ENCODE assay signal across 9 mouse cellular contexts in genomic region chr9:30919686-30920085, GRCm38 (mm10). TPM values are rescaled to one million over a fixed set of nuclear protein-coding genes. Genes with fewer than 3 reads are reported as not detected.
DNase-seq lines count a peak whose midpoint lies in the region; ATAC-seq and TF ChIP-seq lines count a peak whose summit lies in the region.
"Had no signal": no experiment of that assay in that cellular context is flagged by ENCODE, and none has a peak within 500 bp of the region (broad histone marks: within the 10 kb centered on the region; RNA-seq: fewer than 3 reads in every experiment).

No protein-coding gene starts in this region.

- no peaks in the 10 kb centered on the region for H3K9me3 ChIP-seq in heart, postnatal 0 days (replicated peaks; ENCODE audit: control insufficient read depth, low read length)
- H3K9me3 ChIP-seq in neural tube, embryonic 13.5 days: no peaks in the 10 kb centered on the region

- H3K9ac ChIP-seq in heart, postnatal 0 days (replicated peaks; ENCODE audit: low read depth, low read length): no peak overlapping the region
- H3K9ac ChIP-seq in neural tube, embryonic 13.5 days: no peak overlapping the region

- peaks cover 29% of the 10 kb centered on the region for H3K4me1 ChIP-seq in heart, postnatal 0 days (ENCODE audit: control insufficient read depth, insufficient read depth)
- H3K4me1 ChIP-seq in neural tube, embryonic 13.5 days (replicated peaks): peaks cover 26% of the 10 kb centered on the region

- no peaks in the 10 kb centered on the region for H3K36me3 ChIP-seq in heart, postnatal 0 days (replicated peaks; ENCODE audit: control insufficient read depth, insufficient read depth, low read length)
- no peaks in the 10 kb centered on the region for H3K36me3 ChIP-seq in neural tube, embryonic 13.5 days

- H3K4me3 ChIP-seq in heart, postnatal 0 days (ENCODE audit: low read depth, low read length): no peak overlapping the region
- peak overlapping the region; percentile 54; the same call in 1 of the 2 replicates for H3K4me3 ChIP-seq in neural tube, embryonic 13.5 days

- TF ChIP-seq CTCF in heart, postnatal 0 days (IDR thresholded peaks at IDR 0.05; ENCODE audit: low read depth): no peak

- DNase-seq in kidney, adult 9 months: peak; percentile 78
- no peak for DNase-seq in kidney, postnatal 14 days
- DNase-seq in gastrocnemius, adult 8-10 months (ENCODE audit: low spot score in 2 of 2): peak; percentile 40 to 50
- DNase-seq in heart, postnatal 0 days (ENCODE audit: low spot score): no peak
- no peak for DNase-seq in thymus, postnatal 36 days
- no peak for DNase-seq in adrenal gland, postnatal 4 days (ENCODE audit: low spot score in 2 of 2)
- DNase-seq in cerebellum, adult 11 months: no peak
- DNase-seq: adrenal gland, postnatal 25 days had no signal

- TF ChIP-seq EP300 in heart, postnatal 0 days (IDR thresholded peaks at IDR 0.05; ENCODE audit: low read depth): no peak

- peaks cover 8% of the 10 kb centered on the region; the same call in 1 of the 2 replicates for H3K27me3 ChIP-seq in heart, postnatal 0 days (ENCODE audit: control insufficient read depth, insufficient read depth, low read length)
- H3K27me3 ChIP-seq in neural tube, embryonic 13.5 days: peaks cover 45% of the 10 kb centered on the region

- WGBS in heart, postnatal 0 days: 73% methylated on average over 9 of the region's 9 CpGs
- WGBS in neural tube, embryonic 13.5 days: 85% methylated on average over 9 of the region's 9 CpGs

- H3K4me2 ChIP-seq in heart, postnatal 0 days (ENCODE audit: low read depth, low read length): 0 out of 2 replicates have a peak overlapping the region, but pooled peaks have one; percentile 28
- peak overlapping the region; percentile 93 for H3K4me2 ChIP-seq in neural tube, embryonic 13.5 days

- no peak for ATAC-seq in heart, postnatal 0 days (ENCODE audit: insufficient read depth, low read depth)
- ATAC-seq in neural tube, embryonic 13.5 days (ENCODE audit: low read depth): no peak

- H3K27ac ChIP-seq in heart, postnatal 0 days (ENCODE audit: low read depth): no peak overlapping the region
- no peak overlapping the region for H3K27ac ChIP-seq in neural tube, embryonic 13.5 days (replicated peaks)

RNA-seq across cellular contexts. Expression of gene Adamts15, which starts 2.6 kb away (rescaled TPM):
- total RNA-seq in gastrocnemius, adult 8-10 months (2022): under 1 TPM; 0.46 to 0.86 (median 0.68) TPM
- 4.3 and 8.4 TPM in 2 replicates for total RNA-seq in heart, postnatal 0 days (2014; rRNA removed; ENCODE audit: low replicate concordance)
- polyA plus RNA-seq in heart, postnatal 0 days (2015; fragmentation: Nextera tagmentation; extraction: Ambion mirVana): 2.1 and 3.1 TPM in 2 replicates
- 7.8 and 8.8 TPM in 2 replicates for polyA plus RNA-seq in neural tube, embryonic 13.5 days (2015; fragmentation: Nextera tagmentation; extraction: Ambion mirVana)
- total RNA-seq in adrenal gland, postnatal 4 days (2021): 1 to 10 TPM; 8.0 to 8.2 TPM

RNA-seq across cellular contexts. Expression of gene Adamts8, which starts 22.7 kb away (rescaled TPM):
- 1 to 10 TPM in 3 of 4 experiments, under 1 TPM in 1; 0.43 to 4.0 (median 1.7) TPM for total RNA-seq in gastrocnemius, adult 8-10 months (2022)
- 15.6 and 24.3 TPM in 2 replicates for total RNA-seq in heart, postnatal 0 days (2014; rRNA removed; ENCODE audit: low replicate concordance)
- polyA plus RNA-seq in heart, postnatal 0 days (2015; fragmentation: Nextera tagmentation; extraction: Ambion mirVana): 9.2 and 11.6 TPM in 2 replicates
- polyA plus RNA-seq in neural tube, embryonic 13.5 days (2015; fragmentation: Nextera tagmentation; extraction: Ambion mirVana): 1.0 and 1.5 TPM in 2 replicates
- total RNA-seq in adrenal gland, postnatal 4 days (2021): 1 to 10 TPM in 1 of 2 experiments, under 1 TPM in 1; 0.95 to 1.7 TPM

Comparison
In these comparisons a context has a peak if more than half of its experiments do, and no peak if none do; other contexts are left out.
1. DNase-seq: peak in kidney, adult 9 months (single experiment) and gastrocnemius, adult 8-10 months (2 of 2); none in kidney, postnatal 14 days (single experiment), heart, postnatal 0 days (single experiment), thymus, postnatal 36 days (0 of 2), adrenal gland, postnatal 4 days (0 of 2) and cerebellum, adult 11 months (single experiment).